Mouse (Mus musculus): Measurements from ENCODE around the gene Cfap52.

DNA sequence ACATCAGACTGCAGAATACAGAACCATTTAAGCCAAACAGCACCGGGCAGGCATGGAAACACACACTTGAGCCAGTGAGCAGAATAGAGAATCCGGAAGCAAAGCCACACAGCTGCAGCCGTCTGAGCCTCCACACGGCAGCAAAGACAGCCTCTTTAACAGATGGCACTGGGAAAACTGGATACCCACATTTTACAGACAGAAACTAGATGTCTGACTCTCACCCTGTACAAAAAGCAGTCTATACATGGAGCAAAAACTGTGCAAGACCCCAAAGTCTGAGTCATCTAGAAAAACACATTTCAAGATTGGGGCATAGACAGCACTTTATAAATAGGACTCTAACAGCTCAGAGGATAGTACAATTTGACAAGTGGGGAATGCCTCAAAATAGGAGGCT lies 25.8 kb upstream of the Cfap52 start:
- TF ChIP-seq CTCF (IDR thresholded peaks at IDR 0.05; ENCODE audit: borderline replicate concordance, insufficient read depth, low read length): no peak
- TF ChIP-seq POLR2A (IDR thresholded peaks at IDR 0.05; ENCODE audit: low read depth, low read length): no peak
